Mouse (Mus musculus): ENCODE measurements around the gene Tmem209. TPM values are rescaled to one million over a fixed set of nuclear protein-coding genes. Genes with fewer than 3 reads are reported as not detected.

Gene Tmem209
- polyA plus RNA-seq, 1 experiment from 2014 or later: 13.0 TPM

DNA sequence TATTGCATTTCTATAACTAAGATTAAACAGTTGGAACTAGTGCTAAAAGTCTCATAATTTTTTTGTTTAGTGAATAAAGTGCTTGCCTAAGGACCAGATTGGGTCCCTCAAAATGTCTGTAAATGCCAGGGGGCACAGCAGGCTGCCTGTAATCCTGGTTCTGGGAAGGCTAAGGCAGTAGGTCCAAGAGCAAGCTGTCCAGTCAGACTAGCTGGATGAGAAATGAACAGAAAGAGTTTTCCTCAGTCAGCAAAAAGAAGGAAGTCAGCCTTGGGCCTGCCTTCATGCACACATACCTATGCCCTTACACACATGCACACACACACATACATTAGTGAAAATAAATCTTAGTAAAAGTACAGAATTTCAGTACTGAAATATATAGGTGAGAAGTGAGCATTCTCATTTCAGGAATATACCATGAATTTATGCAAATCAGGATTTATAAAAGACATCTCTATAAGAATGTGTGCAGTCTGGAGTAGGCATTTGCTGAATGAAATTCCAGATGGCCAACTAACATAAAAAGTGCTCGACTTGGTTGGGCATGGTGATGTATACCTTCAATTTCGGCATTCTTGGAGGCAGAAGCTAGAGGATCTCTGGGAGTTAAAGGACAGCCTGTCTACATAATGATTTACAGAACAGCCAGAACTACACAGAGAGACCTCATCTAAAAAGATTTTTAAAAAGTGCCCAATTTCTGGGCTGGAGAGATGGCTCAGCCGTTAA lies 77.0 kb downstream of the Tmem209 start:
- no peaks in the 10 kb centered on the region for H3K4me1 ChIP-seq (replicated peaks; ENCODE audit: control insufficient read depth, insufficient read depth)
- H3K27me3 ChIP-seq (ENCODE audit: control insufficient read depth, insufficient read depth, low read length): no peaks in the 10 kb centered on the region
- no peak overlapping the region for H3K27ac ChIP-seq (replicated peaks)
- H3K4me3 ChIP-seq (ENCODE audit: low read depth, low read length): no peak overlapping the region
- no peaks in the 10 kb centered on the region for H3K9me3 ChIP-seq (ENCODE audit: control insufficient read depth, low read length)
- no peak for TF ChIP-seq EP300 (optimal IDR thresholded peaks at IDR 0.05)
- TF ChIP-seq CTCF (IDR thresholded peaks at IDR 0.05; ENCODE audit: low read depth): no peak
- H3K9ac ChIP-seq (ENCODE audit: low read length): no peak overlapping the region
- DNase-seq (ENCODE audit: low spot score) (no peak), ATAC-seq (ENCODE audit: low FRiP score, low TSS enrichment) (no peak)
- 40% methylated on average over 3 of the region's 3 CpGs for WGBS
- H3K36me3 ChIP-seq (ENCODE audit: control insufficient read depth, insufficient read depth, low read length): no peaks in the 10 kb centered on the region
- no peak overlapping the region for H3K4me2 ChIP-seq (replicated peaks; ENCODE audit: low read depth)

Other genes starting within 250 kb of the Tmem209 start
- gene Ube2h, start 205.2 kb downstream of the Tmem209 start, polyA plus RNA-seq (2015; fragmentation: Nextera tagmentation; extraction: Ambion mirVana): 25.2 and 28.8 TPM in 2 replicates
- 16.4 TPM in 2 replicates for gene Zc3hc1, start 118.8 kb downstream of the Tmem209 start, polyA plus RNA-seq (2015; fragmentation: Nextera tagmentation; extraction: Ambion mirVana)
- 6.0 and 6.3 TPM in 2 replicates for gene Klhdc10, start 107.9 kb downstream of the Tmem209 start, polyA plus RNA-seq (2015; fragmentation: Nextera tagmentation; extraction: Ambion mirVana)
- gene Ssmem1, start 66 bp upstream of the Tmem209 start, polyA plus RNA-seq (2015; fragmentation: Nextera tagmentation; extraction: Ambion mirVana): not detected in 2 replicates
- gene Cpa2, start 31.8 kb upstream of the Tmem209 start, polyA plus RNA-seq (2015; fragmentation: Nextera tagmentation; extraction: Ambion mirVana): 1.7 and 2.6 TPM in 2 replicates
- gene Cpa4, start 58.6 kb upstream of the Tmem209 start, polyA plus RNA-seq (2015; fragmentation: Nextera tagmentation; extraction: Ambion mirVana): 32.7 and 33.7 TPM in 2 replicates
- 0.16 and 0.18 TPM in 2 replicates for gene Cpa5, start 101.2 kb upstream of the Tmem209 start, polyA plus RNA-seq (2015; fragmentation: Nextera tagmentation; extraction: Ambion mirVana)
- 1.3 and 1.5 TPM in 2 replicates for gene Cpa1, start 129.4 kb upstream of the Tmem209 start, polyA plus RNA-seq (2015; fragmentation: Nextera tagmentation; extraction: Ambion mirVana)
- gene Cep41, start 184.0 kb upstream of the Tmem209 start, polyA plus RNA-seq (2015; fragmentation: Nextera tagmentation; extraction: Ambion mirVana): 4.0 and 4.7 TPM in 2 replicates
- 156 and 168 TPM in 2 replicates for gene Mest, start 213.8 kb upstream of the Tmem209 start, polyA plus RNA-seq (2015; fragmentation: Nextera tagmentation; extraction: Ambion mirVana)

All from stomach, postnatal 0 days (tissue).